ENCODE assay signal across 10 mouse cellular contexts in the genomic region with DNA sequence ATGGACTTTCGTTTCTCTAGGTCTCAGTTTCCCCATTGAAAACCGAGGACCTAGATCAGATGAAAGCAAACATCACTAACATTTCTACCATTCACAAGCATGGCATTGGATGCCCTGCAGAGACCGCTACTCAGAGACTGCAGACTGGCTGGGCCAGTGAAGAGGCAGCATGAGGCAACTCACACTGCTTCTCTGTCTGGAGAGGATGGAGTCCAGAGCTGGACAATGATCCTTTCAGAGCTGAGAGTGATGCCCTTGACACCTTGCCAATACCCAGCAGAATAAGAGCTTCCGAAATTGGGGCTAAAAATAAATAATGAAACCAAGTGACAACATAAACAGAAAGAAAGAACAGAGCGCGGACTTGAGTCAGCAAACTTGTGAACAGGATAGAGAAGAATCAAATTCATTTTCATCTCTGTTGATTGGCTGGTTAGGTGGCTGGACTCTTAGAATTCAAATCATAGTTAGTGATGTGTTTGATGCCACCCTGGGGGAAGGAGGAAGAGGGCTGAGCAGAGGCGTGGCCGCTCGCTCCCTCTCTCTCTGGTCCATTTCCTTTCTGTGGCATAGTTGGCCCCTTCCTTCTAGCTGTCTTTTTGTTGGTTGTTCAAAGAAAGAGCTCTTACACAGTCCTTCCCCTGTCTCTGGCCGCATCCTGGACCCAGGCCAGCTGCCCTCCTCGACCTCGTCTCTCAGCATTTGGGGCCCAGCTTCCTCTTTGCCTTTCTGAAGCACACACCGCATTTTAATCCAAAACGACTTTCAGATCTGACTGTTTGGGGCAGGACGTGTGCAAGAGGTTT.
A peak's percentile ranks its signal among the peaks of the same experiment; 100 is the strongest.
DNase-seq lines count a peak whose midpoint lies in the region; ATAC-seq and TF ChIP-seq lines count a peak whose summit lies in the region.
"Had no signal": no experiment of that assay in that cellular context is flagged by ENCODE, and none has a peak within 500 bp of the region (broad histone marks: within the 10 kb centered on the region; RNA-seq: fewer than 3 reads in every experiment).

No protein-coding gene starts in this region.

- no peak for TF ChIP-seq CTCF in gastrocnemius, adult 2 months (IDR thresholded peaks at IDR 0.05)

- DNase-seq in gastrocnemius, adult 2 months: peak; percentile 23
- no peak for DNase-seq in gastrocnemius, adult 8-10 months (ENCODE audit: low spot score in 2 of 2)
- peak; percentile 5 to 7 for DNase-seq in spleen, adult 18-20 months
- DNase-seq in spleen, adult 12 weeks (ENCODE audit: low spot score): no peak
- peak; percentile 55 to 57 for DNase-seq in left cerebral cortex, postnatal 14 days (ENCODE audit: low spot score in 2 of 2)
- DNase-seq in natural killer cell, adult 2 months (ENCODE audit: low spot score in 2 of 2): peak; percentile 2 to 16

- ATAC-seq in granulocyte monocyte progenitor cell, adult 5-6 weeks (replicated peaks; ENCODE audit: poor library complexity, severe bottlenecking): peak; percentile 90
- ATAC-seq in erythroblast, adult 5-6 weeks (replicated peaks; ENCODE audit: low FRiP score, poor library complexity, severe bottlenecking): no peak

- H3K4me3 ChIP-seq in gastrocnemius, adult 2 months: 0 out of 2 replicates have a peak overlapping the region, but pooled peaks have one; percentile 11
- H3K4me3 ChIP-seq: embryonic facial prominence, embryonic 13.5 days; limb, embryonic 13.5 days had no signal

- intact Hi-C loops in gastrocnemius, adult 2 months (cut with DNase I): no loop called here
- intact Hi-C loops in left cerebral cortex, postnatal 14 days (cut with DNase I): loop anchor here (5.0 kb wide), 1 partner anchor 1444 kb away; no protein-coding TSS in a partner anchor

- H3K27ac ChIP-seq in gastrocnemius, adult 2 months: no peak overlapping the region
- H3K27ac ChIP-seq: embryonic facial prominence, embryonic 13.5 days; limb, embryonic 13.5 days had no signal

Comparison
In these comparisons a context has a peak if more than half of its experiments do, and no peak if none do; other contexts are left out.
1. DNase-seq: peak in gastrocnemius, adult 2 months (single experiment), spleen, adult 18-20 months (2 of 2), left cerebral cortex, postnatal 14 days (2 of 2) and natural killer cell, adult 2 months (2 of 2); none in gastrocnemius, adult 8-10 months (0 of 2) and spleen, adult 12 weeks (single experiment).